Mouse (Mus musculus) kidney, adult 2 months (tissue): ENCODE measurements around the gene Vstm5.

Experiments used
- CTCF ChIP-seq: fragments of 200-500 bp; conservative IDR thresholded peaks from 2 replicates; pipeline ENCODE4 v1.5.1; 2011; ENCODE audit warnings: low read depth, mild to moderate bottlenecking, control low read depth, low read length, moderate library complexity, mixed read lengths; ENCODE audit not compliant: insufficient read depth, insufficient read length
- POLR2A ChIP-seq: fragments of 200-500 bp; IDR thresholded peaks from one replicate; pipeline ENCODE4 v1.6.1; 2011; ENCODE audit warnings: low read depth, low read length, control low read depth

DNA sequence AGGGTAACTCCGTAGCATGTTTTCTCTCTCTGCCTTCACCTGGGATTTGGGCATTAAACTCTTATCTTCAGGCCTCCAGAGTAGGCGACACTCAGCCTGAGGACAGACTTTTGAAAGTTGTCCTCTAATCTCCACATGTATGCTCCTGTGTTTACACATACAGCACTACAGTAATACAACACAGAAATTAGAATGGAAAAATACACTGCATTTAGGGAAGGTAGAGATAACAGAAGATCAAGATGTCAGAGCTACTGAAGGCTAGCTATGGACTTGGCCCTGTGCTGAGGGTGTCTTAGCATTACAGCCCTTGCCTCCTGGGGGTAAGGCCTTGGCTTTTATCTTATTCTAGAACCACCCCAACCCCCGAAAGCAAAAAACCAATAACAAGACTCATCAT, 49.6 kb downstream of the Vstm5 start:
- TF ChIP-seq CTCF (no peak), POLR2A (no peak)
